Mouse (Mus musculus): ENCODE data around the gene Nek5. TPM values are rescaled to one million over a fixed set of nuclear protein-coding genes. Genes with fewer than 3 reads are reported as not detected.
"Not testable (repeated sequence)": the region's sequence is repeated elsewhere in the genome, so short reads cannot be mapped to it uniquely, and the experiment has no call there.

Nek5 gene
- polyA plus RNA-seq, 1 experiment from 2014 or later = not detected

DNA sequence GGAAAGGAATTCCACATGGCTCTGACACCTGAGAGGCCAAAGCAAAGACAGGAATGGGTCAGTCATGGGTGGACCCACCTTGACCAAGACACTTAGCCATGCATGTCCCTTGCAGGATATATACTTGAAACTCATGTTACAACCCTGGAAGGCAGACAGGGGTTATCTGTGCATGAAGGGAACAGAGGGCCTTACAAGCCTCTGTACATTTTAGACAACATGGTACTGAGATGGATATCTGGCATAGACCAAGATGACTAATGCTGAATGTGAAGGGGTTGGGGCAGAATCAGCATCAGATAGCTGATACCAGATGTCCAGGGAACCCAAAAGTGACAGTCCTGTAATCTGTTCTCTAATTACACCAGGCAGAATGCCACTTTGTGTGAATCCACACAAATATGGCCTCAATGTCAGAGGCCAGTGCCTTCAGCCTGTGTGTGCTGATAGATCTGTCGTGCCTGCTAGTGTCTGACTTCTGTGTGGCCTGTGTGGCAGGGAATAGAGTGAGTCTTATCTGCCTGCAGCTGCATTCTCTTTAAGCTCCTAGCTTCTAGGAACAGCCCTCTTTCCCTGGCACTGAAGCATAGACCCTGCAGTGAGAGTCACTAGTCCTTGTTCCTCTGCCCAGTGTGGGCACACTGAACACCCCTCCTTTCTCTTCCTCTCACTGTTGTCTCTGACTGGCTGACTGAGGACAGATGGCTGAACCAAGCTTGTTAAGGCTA, 19.1 kb upstream of the Nek5 start:
- no peak overlapping the region for H3K27ac ChIP-seq
- DNase-seq (ENCODE audit: extremely low spot score, low spot score) = peak; percentile 7
- no peaks in the 10 kb centered on the region for H3K27me3 ChIP-seq (ENCODE audit: poor library complexity, severe bottlenecking)
- peaks cover 36% of the 10 kb centered on the region for H3K36me3 ChIP-seq (replicated peaks)
- no peak overlapping the region for H3K4me3 ChIP-seq
- WGBS = 94% methylated on average over 1 of the region's 1 CpGs
- 0 out of 2 replicates have a peak, but pooled peaks cover 2% of the 10 kb centered on the region for H3K9me3 ChIP-seq
- H3K4me1 ChIP-seq = no peaks in the 10 kb centered on the region

- Histone ChIP-seq H3K27me3 (ENCODE audit: poor library complexity, severe bottlenecking) (no peaks in the 10 kb centered on the region), H3K9me3 (no peaks in the 10 kb centered on the region), H3K36me3 (replicated peaks) (peaks cover 24% of the 10 kb centered on the region), H3K4me1 (no peaks in the 10 kb centered on the region), H3K27ac (no peak overlapping the region), H3K4me3 (no peak overlapping the region)
- WGBS = 81% methylated on average over 4 of the region's 4 CpGs
- DNase-seq (ENCODE audit: extremely low spot score, low spot score) = no peak
Observed at GRCm38 (mm10) chr8:22142592-22142991, 17.7 kb upstream of the Nek5 start.

GRCm38 (mm10) chr8:22141836-22142385, 17.1 kb upstream of the Nek5 start:
- Histone ChIP-seq H3K4me1 (no peaks in the 10 kb centered on the region), H3K27ac (no peak overlapping the region), H3K9me3 (no peaks in the 10 kb centered on the region), H3K4me3 (no peak overlapping the region), H3K36me3 (replicated peaks) (peaks cover 24% of the 10 kb centered on the region), H3K27me3 (ENCODE audit: poor library complexity, severe bottlenecking) (no peaks in the 10 kb centered on the region)
- 88% methylated on average over 4 of the region's 4 CpGs for WGBS
- no peak for DNase-seq (ENCODE audit: extremely low spot score, low spot score)

DNA sequence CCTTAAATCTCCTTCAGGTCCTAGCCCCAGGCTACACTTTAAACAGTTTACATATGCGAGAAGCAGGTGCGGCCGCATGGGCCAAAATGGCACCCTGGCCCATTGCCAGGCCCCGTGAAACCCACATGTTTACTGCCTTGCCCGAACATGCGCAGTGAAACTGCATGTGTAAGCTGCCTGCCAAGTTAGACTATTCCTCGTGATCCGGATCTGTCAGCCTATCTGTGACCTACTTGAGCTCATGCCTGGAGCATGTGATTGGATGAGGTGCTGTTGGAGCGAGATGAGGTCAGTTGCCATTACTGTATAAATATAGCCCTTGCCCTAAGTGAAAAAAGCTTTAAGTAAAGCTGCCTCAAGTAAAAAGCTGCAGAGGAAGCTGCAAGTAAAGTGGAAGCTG, 11.6 kb upstream of the Nek5 start:
- H3K4me1 ChIP-seq; H3K27ac ChIP-seq; H3K27me3 ChIP-seq (ENCODE audit: poor library complexity, severe bottlenecking); DNase-seq (ENCODE audit: extremely low spot score, low spot score); H3K9me3 ChIP-seq; H3K4me3 ChIP-seq: not testable (repeated sequence)
- WGBS = 95% methylated on average over 9 of the region's 9 CpGs
- peaks cover 20% of the 10 kb centered on the region for H3K36me3 ChIP-seq (replicated peaks)

- Histone ChIP-seq H3K4me3 (no peak overlapping the region), H3K27ac (no peak overlapping the region), H3K36me3 (replicated peaks) (peaks cover 12% of the 10 kb centered on the region), H3K27me3 (ENCODE audit: poor library complexity, severe bottlenecking) (no peaks in the 10 kb centered on the region), H3K9me3 (no peaks in the 10 kb centered on the region), H3K4me1 (no peaks in the 10 kb centered on the region)
- WGBS = 84% methylated on average over 5 of the region's 5 CpGs
- no peak for DNase-seq (ENCODE audit: extremely low spot score, low spot score)
Observed at GRCm38 (mm10) chr8:22134750-22135135, 9.9 kb upstream of the Nek5 start.

DNA sequence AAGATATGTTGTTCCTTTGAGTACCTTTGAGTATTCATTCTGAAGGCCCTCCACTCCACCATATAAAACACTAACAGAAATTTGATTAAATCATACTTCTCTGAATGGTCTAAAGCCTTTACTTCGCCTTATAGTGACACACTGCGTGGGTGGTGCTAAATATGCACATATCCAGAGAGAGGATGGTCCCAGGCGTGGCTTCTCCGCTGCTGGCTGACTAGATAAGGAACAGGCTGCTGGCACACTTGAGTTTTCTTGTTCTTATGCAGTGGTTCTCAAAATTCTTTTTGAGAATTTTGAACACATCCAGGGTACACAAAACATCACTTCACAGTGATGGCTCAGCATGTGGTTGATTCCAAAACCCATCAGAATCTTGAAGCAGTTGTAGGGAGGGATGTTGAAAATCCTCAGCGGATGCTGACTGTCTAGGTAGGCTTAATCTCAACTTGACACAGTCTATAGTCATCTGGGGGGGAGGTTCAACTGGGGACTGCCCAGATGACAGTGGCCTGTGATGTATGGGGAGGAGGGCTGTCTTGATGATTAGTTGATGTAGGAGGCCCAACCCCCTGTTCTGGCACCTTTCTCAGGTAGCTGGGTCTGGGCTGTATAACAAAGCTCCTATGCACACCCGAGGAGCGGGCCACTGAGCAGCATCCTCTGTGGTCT, 9.4 kb upstream of the Nek5 start:
- Histone ChIP-seq H3K9me3 (no peaks in the 10 kb centered on the region), H3K27ac (no peak overlapping the region), H3K4me3 (no peak overlapping the region), H3K4me1 (no peaks in the 10 kb centered on the region), H3K27me3 (ENCODE audit: poor library complexity, severe bottlenecking) (no peaks in the 10 kb centered on the region), H3K36me3 (replicated peaks) (peaks cover 12% of the 10 kb centered on the region)
- no peak for DNase-seq (ENCODE audit: extremely low spot score, low spot score)
- 94% methylated on average over 7 of the region's 7 CpGs for whole genome bisulfite sequencing

GRCm38 (mm10) chr8:22132062-22132461, 7.2 kb upstream of the Nek5 start:
- 88% methylated on average over 12 of the region's 12 CpGs for WGBS
- DNase-seq (ENCODE audit: extremely low spot score, low spot score) = no peak
- Histone ChIP-seq H3K27me3 (ENCODE audit: poor library complexity, severe bottlenecking) (no peaks in the 10 kb centered on the region), H3K4me1 (no peaks in the 10 kb centered on the region), H3K4me3 (no peak overlapping the region), H3K9me3 (no peaks in the 10 kb centered on the region), H3K36me3 (replicated peaks) (peaks cover 28% of the 10 kb centered on the region), H3K27ac (no peak overlapping the region)

DNA sequence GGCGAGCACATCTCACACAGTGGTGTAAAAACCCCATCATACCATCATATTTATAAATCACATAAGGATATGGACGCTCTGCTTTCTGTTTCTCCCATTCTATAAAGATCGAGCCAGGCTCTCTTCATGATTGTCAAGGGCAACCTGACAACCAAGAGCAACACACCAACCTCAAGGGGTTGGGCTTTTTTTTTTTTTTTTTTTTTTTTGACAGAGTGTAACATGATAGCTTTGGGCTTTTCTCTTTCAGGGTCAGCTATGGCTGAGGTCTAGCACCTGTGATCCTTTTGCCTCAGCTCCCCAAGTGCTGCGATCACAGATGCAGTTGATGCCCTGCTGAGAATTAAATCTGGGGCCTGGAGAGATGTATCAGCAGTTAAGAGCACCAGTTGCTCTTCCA, 17.8 kb downstream of the Nek5 start:
- Histone ChIP-seq H3K27me3 (ENCODE audit: poor library complexity, severe bottlenecking) (no peaks in the 10 kb centered on the region), H3K27ac (no peak overlapping the region), H3K4me1 (no peaks in the 10 kb centered on the region), H3K36me3 (replicated peaks) (no peaks in the 10 kb centered on the region), H3K9me3 (no peaks in the 10 kb centered on the region), H3K4me3 (no peak overlapping the region)
- 79% methylated on average over 4 of the region's 4 CpGs for WGBS
- DNase-seq (ENCODE audit: extremely low spot score, low spot score) = no peak

- Histone ChIP-seq H3K4me1 (no peaks in the 10 kb centered on the region), H3K4me3 (no peak overlapping the region), H3K9me3 (no peaks in the 10 kb centered on the region), H3K27ac (no peak overlapping the region), H3K27me3 (ENCODE audit: poor library complexity, severe bottlenecking) (no peaks in the 10 kb centered on the region), H3K36me3 (replicated peaks) (no peaks in the 10 kb centered on the region)
- WGBS = 54% methylated on average over 8 of the region's 8 CpGs
- DNase-seq (ENCODE audit: extremely low spot score, low spot score) = peak; percentile 16
Observed at GRCm38 (mm10) chr8:22091568-22091967, 33.3 kb downstream of the Nek5 start.

GRCm38 (mm10) chr8:22089226-22089625, 35.6 kb downstream of the Nek5 start:
- Histone ChIP-seq H3K4me3 (no peak overlapping the region), H3K36me3 (replicated peaks) (no peaks in the 10 kb centered on the region), H3K4me1 (no peaks in the 10 kb centered on the region), H3K27me3 (ENCODE audit: poor library complexity, severe bottlenecking) (no peaks in the 10 kb centered on the region), H3K27ac (no peak overlapping the region), H3K9me3 (no peaks in the 10 kb centered on the region)
- WGBS = 92% methylated on average over 4 of the region's 4 CpGs
- no peak for DNase-seq (ENCODE audit: extremely low spot score, low spot score)

DNA sequence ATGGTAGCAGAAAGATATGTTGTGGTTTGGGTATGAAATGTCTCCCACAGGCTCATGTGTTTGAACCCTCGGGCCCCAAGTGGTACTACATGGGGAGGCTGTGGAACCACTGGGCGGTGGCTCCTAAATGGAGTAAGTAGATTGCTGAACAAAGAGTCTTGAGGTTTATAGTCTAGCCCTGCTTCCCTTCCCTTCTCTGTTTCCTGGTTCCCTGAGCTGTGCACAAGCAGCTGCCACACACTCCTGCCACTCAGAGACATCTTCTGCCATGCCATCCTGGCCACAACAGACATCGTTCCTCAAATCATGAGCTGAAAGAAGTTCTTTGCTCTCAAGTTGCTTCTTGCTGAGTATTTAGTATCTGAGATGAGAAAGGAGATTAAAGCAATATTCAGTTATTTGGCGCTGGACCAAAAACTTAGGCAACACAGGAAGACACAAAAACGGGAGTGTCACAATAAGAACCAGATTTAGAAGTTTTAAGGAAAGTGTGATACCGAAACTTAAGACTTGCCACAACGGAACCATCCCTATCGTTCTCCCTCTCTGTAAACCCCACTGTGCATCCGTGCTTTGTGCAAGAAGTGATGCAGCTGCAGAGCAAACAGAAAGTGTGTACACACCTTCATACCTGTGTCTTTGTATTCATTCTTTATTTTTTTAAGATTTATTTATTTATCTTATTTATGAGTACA, 45.4 kb downstream of the Nek5 start:
- H3K9me3 ChIP-seq = no peaks in the 10 kb centered on the region
- 89% methylated on average over 9 of the region's 9 CpGs for WGBS
- H3K27me3 ChIP-seq (ENCODE audit: poor library complexity, severe bottlenecking) = no peaks in the 10 kb centered on the region
- no peak overlapping the region for H3K4me3 ChIP-seq
- H3K36me3 ChIP-seq (replicated peaks) = no peaks in the 10 kb centered on the region
- H3K27ac ChIP-seq = no peak overlapping the region
- no peaks in the 10 kb centered on the region for H3K4me1 ChIP-seq
- DNase-seq (ENCODE audit: extremely low spot score, low spot score) = no peak

DNA sequence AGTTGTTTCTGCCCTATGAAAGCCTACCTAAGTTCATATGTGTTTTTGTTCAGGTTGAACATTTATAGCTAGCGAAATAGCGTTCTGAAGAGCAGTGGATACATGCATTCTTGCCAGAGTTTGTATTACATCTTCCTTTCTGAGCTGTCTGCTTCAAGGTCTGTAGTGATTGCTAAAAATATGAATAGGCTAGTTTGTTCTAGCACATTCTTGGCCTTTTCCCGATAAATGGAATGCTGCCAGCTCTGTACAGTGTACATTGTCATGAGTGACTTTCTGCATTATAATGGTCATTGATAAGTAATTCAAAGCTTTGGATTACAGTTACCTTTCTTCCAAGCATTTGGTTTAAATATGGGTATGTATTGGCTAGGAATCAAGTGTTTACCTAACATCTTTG, 63.7 kb downstream of the Nek5 start:
- 15% methylated on average over 3 of the region's 3 CpGs for WGBS
- Histone ChIP-seq H3K27ac (peak overlapping the region; percentile 86; the same call in 1 of the 2 replicates), H3K36me3 (replicated peaks) (peaks cover 43% of the 10 kb centered on the region), H3K27me3 (ENCODE audit: poor library complexity, severe bottlenecking) (peaks cover 31% of the 10 kb centered on the region), H3K9me3 (peaks cover 7% of the 10 kb centered on the region; the same call in 1 of the 2 replicates), H3K4me3 (peak overlapping the region; percentile 72), H3K4me1 (peaks cover 24% of the 10 kb centered on the region)
- no peak for DNase-seq (ENCODE audit: extremely low spot score, low spot score)

All from forebrain, embryonic 10.5 days (tissue).